Mouse (Mus musculus) liver, embryonic 14.5 days (tissue): Measurements from ENCODE around the gene C2cd3.

Experiments used
- CTCF ChIP-seq: IDR thresholded peaks from 2 replicates; pipeline ENCODE4 v1.5.1; 2016; ENCODE audit warnings: antibody characterized with exemption, low read depth, control low read depth
- EP300 ChIP-seq: IDR thresholded peaks from 2 replicates; pipeline ENCODE4 v1.6.1; 2016; ENCODE audit warnings: antibody characterized with exemption, low read depth

DNA sequence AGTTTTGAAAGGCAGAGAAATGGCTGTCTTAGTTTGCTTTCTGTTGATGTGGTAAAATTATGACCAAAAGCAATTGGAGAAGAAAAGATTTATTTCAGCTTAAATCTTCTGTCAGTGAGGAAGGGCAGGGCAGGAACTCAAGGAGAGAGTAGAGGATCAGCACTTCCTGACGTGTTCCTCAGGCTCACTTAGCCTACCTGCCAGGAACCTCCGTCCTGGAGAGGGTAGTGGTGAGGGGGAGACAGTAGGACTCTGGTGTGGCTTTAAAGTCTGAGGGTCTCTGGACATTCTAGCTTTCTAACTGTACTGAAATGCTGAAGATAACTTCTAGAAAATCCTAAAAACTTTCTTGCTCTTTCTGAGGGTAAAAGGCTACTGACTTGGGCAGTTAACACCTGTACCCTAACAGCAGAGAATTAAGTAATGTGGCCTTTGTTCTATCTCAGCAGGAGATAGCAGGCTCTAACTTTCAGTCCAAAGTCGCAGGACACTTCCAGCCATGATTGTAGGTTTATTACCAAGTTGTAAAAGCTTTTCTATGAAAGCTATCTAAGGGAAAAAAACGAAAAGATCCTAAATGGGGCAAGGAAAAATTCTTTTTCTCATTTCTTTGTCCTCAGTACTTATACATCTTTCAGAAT, 29.0 kb downstream of the C2cd3 start:
- TF ChIP-seq CTCF (no peak), EP300 (no peak)
